Mouse (Mus musculus): Measurements from ENCODE around the gene Vstm5. TPM values are rescaled to one million over a fixed set of nuclear protein-coding genes. Genes with fewer than 3 reads are reported as not detected.
"Not testable (repeated sequence)": the region's sequence is repeated elsewhere in the genome, so short reads cannot be mapped to it uniquely, and the experiment has no call there.

The Vstm5 gene
- total RNA-seq, 2 experiments from 2014 or later, result 1.0 to 1.2 TPM

- no peak for DNase-seq
- intact Hi-C loops (cut with DNase I), result no loop called here
Measured at GRCm38 (mm10) chr9:15256214-15256613, 17.4 kb downstream of the Vstm5 start.

GRCm38 (mm10) chr9:15261980-15262379 is 23.1 kb downstream of the Vstm5 start:
- no peak for DNase-seq
- intact Hi-C loops (cut with DNase I), result no loop called here

- no peak for DNase-seq
- intact Hi-C loops (cut with DNase I), result no loop called here
Measured at GRCm38 (mm10) chr9:15263487-15263886, 24.6 kb downstream of the Vstm5 start.

- no peak for DNase-seq
- intact Hi-C loops (cut with DNase I), result no loop called here
Measured at GRCm38 (mm10) chr9:15273981-15274380, 35.1 kb downstream of the Vstm5 start.

GRCm38 (mm10) chr9:15276855-15277254 is 38.0 kb downstream of the Vstm5 start:
- no peak for DNase-seq
- intact Hi-C loops (cut with DNase I), result no loop called here

- DNase-seq, result no peak
- intact Hi-C loops (cut with DNase I), result no loop called here
Measured at GRCm38 (mm10) chr9:15278343-15278742, 39.5 kb downstream of the Vstm5 start.

GRCm38 (mm10) chr9:15279139-15279648 is 40.3 kb downstream of the Vstm5 start:
- DNase-seq, result no peak
- intact Hi-C loops (cut with DNase I), result no loop called here

GRCm38 (mm10) chr9:15279649-15280490 is 41.0 kb downstream of the Vstm5 start, which contains the start of gene Med17:
Med17 (minus strand) TSS chr9:15279931.
- peak; percentile 96 for DNase-seq
- intact Hi-C loops (cut with DNase I), result no loop called here

GRCm38 (mm10) chr9:15280491-15280879 is 41.6 kb downstream of the Vstm5 start:
- intact Hi-C loops (cut with DNase I), result no loop called here
- DNase-seq, result no peak

GRCm38 (mm10) chr9:15285443-15285842 is 46.6 kb downstream of the Vstm5 start:
- no peak for DNase-seq
- intact Hi-C loops (cut with DNase I), result no loop called here

- no peak for DNase-seq
- intact Hi-C loops (cut with DNase I), result no loop called here
Measured at GRCm38 (mm10) chr9:15287846-15288245, 49.0 kb downstream of the Vstm5 start.

- DNase-seq, result no peak
- intact Hi-C loops (cut with DNase I), result no loop called here
Measured at GRCm38 (mm10) chr9:15288402-15288801, 49.6 kb downstream of the Vstm5 start.

- intact Hi-C loops (cut with DNase I), result no loop called here
- DNase-seq, result no peak
Measured at GRCm38 (mm10) chr9:15289251-15289650, 50.4 kb downstream of the Vstm5 start.

- DNase-seq, result no peak
- intact Hi-C loops (cut with DNase I), result no loop called here
Measured at GRCm38 (mm10) chr9:15297112-15297511, 58.3 kb downstream of the Vstm5 start.

- DNase-seq, result no peak
- intact Hi-C loops (cut with DNase I), result no loop called here
Measured at GRCm38 (mm10) chr9:15298451-15298850, 59.6 kb downstream of the Vstm5 start.

GRCm38 (mm10) chr9:15300056-15300455 is 61.2 kb downstream of the Vstm5 start:
- intact Hi-C loops (cut with DNase I), result loop anchor here (10.0 kb wide), 1 partner anchor 265 kb away; no protein-coding TSS in a partner anchor
- no peak for DNase-seq

GRCm38 (mm10) chr9:15301399-15301798 is 62.6 kb downstream of the Vstm5 start:
- intact Hi-C loops (cut with DNase I), result loop anchor here (10.0 kb wide), 1 partner anchor 267 kb away; no protein-coding TSS in a partner anchor
- DNase-seq, result peak; percentile 14 to 40

- intact Hi-C loops (cut with DNase I), result loop anchor here (10.0 kb wide), 1 partner anchor 267 kb away; no protein-coding TSS in a partner anchor
- not testable (repeated sequence) for DNase-seq
Measured at GRCm38 (mm10) chr9:15302006-15302405, 63.2 kb downstream of the Vstm5 start.

GRCm38 (mm10) chr9:15302881-15303280 is 64.0 kb downstream of the Vstm5 start:
- intact Hi-C loops (cut with DNase I), result loop anchor here (10.0 kb wide), 1 partner anchor 268 kb away; no protein-coding TSS in a partner anchor
- no peak for DNase-seq

- DNase-seq, result peak; percentile 98 to 99
- intact Hi-C loops (cut with DNase I), result loop anchor here (2.0 to 10.0 kb wide), 2 partner anchors 23 to 271 kb away; no protein-coding TSS in a partner anchor
Measured at GRCm38 (mm10) chr9:15305503-15306397, 66.9 kb downstream of the Vstm5 start, which contains the start of gene Taf1d. Taf1d (plus strand) TSS chr9:15306214.

Measured in heart, postnatal 10 days (tissue).